Mouse (Mus musculus): ENCODE measurements around the gene Ajm1.

DNA sequence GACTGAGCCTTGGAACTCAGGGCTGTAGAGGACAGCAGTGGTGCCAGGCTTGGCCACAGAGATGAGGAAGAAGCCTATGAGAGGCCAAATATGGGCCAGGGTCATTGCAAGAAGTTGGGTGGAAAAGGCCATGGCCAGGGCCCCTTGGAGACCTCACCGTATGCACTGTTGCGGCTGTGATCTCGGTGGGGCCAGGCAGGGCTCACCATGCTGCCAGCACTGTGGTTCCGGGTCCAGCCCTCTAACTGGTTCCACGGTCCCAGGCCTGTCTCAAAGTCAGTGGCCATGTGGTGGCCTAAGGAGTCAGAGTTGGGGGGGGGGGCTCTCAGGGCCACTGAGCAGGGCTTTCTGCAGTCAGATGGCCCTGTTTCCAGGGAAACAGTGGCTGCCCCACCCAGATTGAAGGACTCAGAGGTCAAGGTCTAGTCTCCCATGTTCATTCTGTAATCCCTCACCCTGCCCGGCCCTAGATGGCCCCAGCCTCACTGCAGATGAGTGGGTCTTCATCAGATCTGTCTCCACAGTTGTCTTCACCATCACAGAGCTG is 13.0 kb downstream of the Ajm1 start:
- TF ChIP-seq CTCF (IDR thresholded peaks at IDR 0.05; ENCODE audit: low read depth) (no peak), EP300 (IDR thresholded peaks at IDR 0.05; ENCODE audit: low read depth) (no peak)
